Mouse (Mus musculus) cortical plate, adult 2 months (tissue): ENCODE data around the gene Tbc1d30. TPM values are rescaled to one million over a fixed set of nuclear protein-coding genes. Genes with fewer than 3 reads are reported as not detected.

ENCODE experiments used
- H3K27ac ChIP-seq: fragments of 200-500 bp; 2 replicates; pipeline ENCODE4 v1.5.1; 2012; ENCODE audit warnings: low read length, control low read depth, inconsistent platforms; ENCODE audit not compliant: insufficient read depth
- H3K4me1 ChIP-seq: fragments of 200-500 bp; 2 replicates; pipeline ENCODE4 v1.6.1; 2011; ENCODE audit warnings: low read length; ENCODE audit not compliant: control insufficient read depth, insufficient read depth
- H3K4me3 ChIP-seq: fragments of 200-500 bp; 2 replicates; pipeline ENCODE4 v1.5.1; 2011; ENCODE audit warnings: mild to moderate bottlenecking, low read length, control low read depth; ENCODE audit not compliant: insufficient read depth
- CTCF ChIP-seq: fragments of 200-500 bp; IDR thresholded peaks from 2 replicates; pipeline ENCODE4 v1.5.1; 2011; ENCODE audit warnings: mild to moderate bottlenecking, control low read depth, low read length; ENCODE audit not compliant: insufficient read depth; ENCODE audit errors: extremely low read depth
- POLR2A ChIP-seq: fragments of 200-500 bp; IDR thresholded peaks from 2 replicates; pipeline ENCODE4 v1.6.1; 2011; ENCODE audit warnings: mild to moderate bottlenecking, low read length, control low read depth; ENCODE audit not compliant: insufficient read depth; ENCODE audit errors: extremely low read depth
- polyA plus RNA-seq: library from polyadenylated mRNA; depleted of rRNA; stranded (reverse); fragments of >200 nt; gene quantifications from 2 replicates; pipeline ENCODE4 v1.2.3, GENCODE M21; 2012

Gene Tbc1d30
- polyA plus RNA-seq, 1 experiment, result 49.1 TPM

- TF ChIP-seq CTCF (no peak), POLR2A (no peak)
- H3K27ac ChIP-seq, result no peak overlapping the region
- no peak overlapping the region for H3K4me3 ChIP-seq
- H3K4me1 ChIP-seq, result no peaks in the 10 kb centered on the region
Measured at GRCm38 (mm10) chr10:121239065-121239464, 112.0 kb downstream of the Tbc1d30 start.

GRCm38 (mm10) chr10:121238551-121238950, 112.5 kb downstream of the Tbc1d30 start:
- H3K4me3 ChIP-seq, result no peak overlapping the region
- TF ChIP-seq CTCF (no peak), POLR2A (no peak)
- H3K27ac ChIP-seq, result no peak overlapping the region
- H3K4me1 ChIP-seq, result no peaks in the 10 kb centered on the region

DNA sequence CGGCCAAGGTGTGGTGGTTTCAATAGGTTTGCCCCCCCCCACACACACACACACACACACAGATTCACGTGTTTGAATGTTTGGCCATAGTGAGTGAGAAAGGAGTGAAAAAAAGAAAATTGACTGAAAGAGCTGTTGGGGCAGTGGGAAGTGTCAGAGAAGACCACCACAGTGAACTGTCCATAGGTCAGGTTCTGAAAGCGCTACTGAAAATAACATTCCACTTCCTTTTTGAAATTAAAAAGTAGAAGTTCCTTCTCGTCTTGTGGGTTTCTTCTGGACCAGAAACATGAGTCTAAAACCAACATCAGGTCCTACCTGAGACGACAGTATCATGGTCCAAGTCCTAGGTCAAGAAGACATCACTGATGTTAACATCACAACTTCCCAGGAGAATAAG, 113.7 kb downstream of the Tbc1d30 start:
- Histone ChIP-seq H3K4me3 (no peak overlapping the region), H3K4me1 (no peaks in the 10 kb centered on the region), H3K27ac (no peak overlapping the region)
- TF ChIP-seq POLR2A (no peak), CTCF (no peak)

DNA sequence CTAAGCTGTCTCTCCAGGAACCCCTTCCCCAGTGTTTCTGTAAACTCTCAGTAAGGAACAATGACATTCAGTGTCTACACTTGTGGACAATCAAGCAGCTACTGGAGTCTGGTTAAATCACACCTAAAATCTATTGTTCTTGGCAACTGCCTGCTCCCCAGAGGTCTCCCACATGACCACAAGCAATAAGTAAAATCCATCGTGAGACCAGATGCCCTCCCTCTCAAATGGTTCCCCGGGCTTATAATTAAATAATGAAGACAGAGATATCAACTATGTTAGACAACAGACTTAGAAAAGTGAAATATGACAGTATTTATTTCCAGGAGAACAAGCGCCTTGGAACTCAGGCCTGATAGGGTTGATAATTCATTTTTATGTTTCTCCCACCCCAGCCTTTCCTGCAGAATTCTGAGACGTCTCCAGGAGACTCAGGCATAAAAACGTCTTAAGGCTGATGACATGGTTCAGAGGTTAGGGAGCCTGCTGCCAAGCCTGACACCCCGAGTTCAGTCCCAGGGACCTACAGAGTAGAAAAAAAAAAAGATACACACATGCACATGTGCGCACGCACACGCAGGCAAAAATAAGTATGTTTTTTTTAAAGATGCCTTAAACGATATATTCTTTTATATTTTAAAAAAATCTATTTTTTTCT, 115.8 kb downstream of the Tbc1d30 start:
- TF ChIP-seq POLR2A, result no peak
- TF ChIP-seq CTCF, result no peak
- H3K27ac ChIP-seq, result no peak overlapping the region
- no peaks in the 10 kb centered on the region for H3K4me1 ChIP-seq
- no peak overlapping the region for H3K4me3 ChIP-seq

DNA sequence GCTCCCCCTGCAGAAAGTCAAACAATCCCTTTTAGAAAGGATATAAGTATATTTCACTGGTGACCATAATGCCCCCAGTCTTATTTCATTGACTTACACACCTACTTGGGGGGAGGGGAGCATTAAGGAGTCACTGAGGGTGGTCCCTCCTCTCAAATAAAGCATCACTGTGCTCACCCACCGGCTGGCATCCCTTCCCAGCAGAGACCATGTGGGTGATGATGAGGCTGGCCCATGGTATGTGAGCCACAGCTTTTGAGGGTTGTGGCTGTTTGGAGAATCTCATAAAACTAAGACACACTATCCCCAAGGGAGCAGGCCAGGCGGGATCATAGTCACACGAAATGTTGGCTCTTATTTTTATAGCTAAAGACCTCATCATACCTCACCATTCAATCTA, 116.6 kb downstream of the Tbc1d30 start:
- H3K4me3 ChIP-seq, result no peak overlapping the region
- TF ChIP-seq POLR2A (no peak), CTCF (no peak)
- no peaks in the 10 kb centered on the region for H3K4me1 ChIP-seq
- H3K27ac ChIP-seq, result no peak overlapping the region

GRCm38 (mm10) chr10:121228422-121228953, 122.6 kb downstream of the Tbc1d30 start:
- Histone ChIP-seq H3K4me1 (no peaks in the 10 kb centered on the region), H3K4me3 (no peak overlapping the region), H3K27ac (no peak overlapping the region)
- no peak for TF ChIP-seq CTCF
- no peak for TF ChIP-seq POLR2A

DNA sequence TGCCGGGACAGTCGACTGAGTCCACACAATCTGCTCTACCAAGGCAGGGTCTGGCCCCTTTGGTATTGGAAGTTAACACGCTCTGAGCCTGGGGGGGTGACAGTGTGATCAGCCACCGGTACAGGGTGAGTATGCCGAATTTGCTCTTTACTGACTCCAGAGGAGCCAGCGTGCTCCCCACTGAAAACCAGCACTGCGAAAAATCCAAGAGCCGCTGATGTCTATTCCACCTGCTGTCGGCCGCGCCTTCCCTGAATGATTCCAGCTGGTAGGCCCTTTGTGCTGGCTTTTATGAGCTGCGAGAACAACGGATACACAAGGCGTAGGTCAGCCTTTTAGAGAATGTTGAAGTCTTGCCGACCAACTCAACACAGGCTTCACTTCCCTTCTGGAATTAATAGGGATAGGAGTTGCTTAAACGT, 123.1 kb downstream of the Tbc1d30 start:
- H3K4me3 ChIP-seq, result no peak overlapping the region
- no peaks in the 10 kb centered on the region for H3K4me1 ChIP-seq
- TF ChIP-seq POLR2A, result no peak
- TF ChIP-seq CTCF, result no peak
- H3K27ac ChIP-seq, result no peak overlapping the region

DNA sequence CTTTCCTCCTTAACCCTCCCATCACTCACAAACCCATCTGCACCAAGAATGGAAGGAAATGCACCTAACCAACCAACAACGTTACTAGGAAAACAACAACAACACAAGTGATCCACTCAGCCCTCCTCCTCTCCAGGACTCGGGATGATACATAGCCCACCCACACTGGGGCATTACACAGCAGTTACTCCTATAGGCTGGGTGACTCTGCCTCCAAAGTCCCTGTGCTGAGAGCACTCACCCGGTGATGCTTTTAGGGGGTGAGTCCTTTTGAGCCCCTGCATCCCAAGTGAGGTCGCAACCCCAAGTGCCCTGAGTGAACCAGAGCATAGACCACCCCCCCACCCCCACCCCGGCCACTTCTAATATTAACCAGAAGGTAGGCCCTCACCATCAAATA, 123.7 kb downstream of the Tbc1d30 start:
- no peaks in the 10 kb centered on the region for H3K4me1 ChIP-seq
- H3K27ac ChIP-seq, result no peak overlapping the region
- no peak overlapping the region for H3K4me3 ChIP-seq
- TF ChIP-seq POLR2A (no peak), CTCF (no peak)

GRCm38 (mm10) chr10:121225636-121226035, 125.4 kb downstream of the Tbc1d30 start:
- Histone ChIP-seq H3K4me1 (no peaks in the 10 kb centered on the region), H3K27ac (no peak overlapping the region), H3K4me3 (no peak overlapping the region)
- TF ChIP-seq CTCF, result no peak
- TF ChIP-seq POLR2A, result no peak

GRCm38 (mm10) chr10:121222881-121223280, 128.2 kb downstream of the Tbc1d30 start:
- no peak overlapping the region for H3K27ac ChIP-seq
- no peaks in the 10 kb centered on the region for H3K4me1 ChIP-seq
- no peak overlapping the region for H3K4me3 ChIP-seq
- no peak for TF ChIP-seq CTCF
- no peak for TF ChIP-seq POLR2A
